Mouse (Mus musculus): ENCODE data around the gene Gm27029.

- no peak for TF ChIP-seq GATA1 (IDR thresholded peaks at IDR 0.05; ENCODE audit: low read length)
- TF ChIP-seq TAL1 (IDR thresholded peaks at IDR 0.05; ENCODE audit: low read length) = no peak
These were observed 5.0 kb downstream of the Gm27029 start for GRCm38 (mm10) chr11:101419610-101420009.
